Mouse (Mus musculus): Measurements from ENCODE around the gene Lyl1. TPM values are rescaled to one million over a fixed set of nuclear protein-coding genes. Genes with fewer than 3 reads are reported as not detected.

Gene Lyl1
- polyA plus RNA-seq (2012; fragmentation: generic; extraction: Trizol), result under 1 TPM; 0.04 to 0.48 TPM

GRCm38 (mm10) chr8:84700941-84701911, at the start of gene Lyl1:
Gene Lyl1 (plus strand): TSS chr8:84701457.

GRCm38 (mm10) chr8:84662581-84663065, 38.6 kb upstream of the Lyl1 start, which contains the start of gene Ier2:
Gene Ier2 (minus strand): TSS chr8:84662852.

GRCm38 (mm10) chr8:84686191-84687002, 14.9 kb upstream of the Lyl1 start, which contains the start of gene Trmt1:
Gene Trmt1 (plus strand): TSS chr8:84686307.

GRCm38 (mm10) chr8:84687705-84688100, 13.6 kb upstream of the Lyl1 start, which contains the start of gene Nacc1:
Gene Nacc1 (minus strand): TSS chr8:84687862.

GRCm38 (mm10) chr8:84722850-84723570, 21.8 kb downstream of the Lyl1 start, which contains the start of gene G430095P16Rik:
Gene G430095P16Rik (plus strand): TSS chr8:84723007.

Other genes starting within 250 kb of the Lyl1 start
- gene Ier2, start 38.6 kb upstream of the Lyl1 start, polyA plus RNA-seq (2012; fragmentation: generic; extraction: Trizol), result 10 to 100 TPM; 26.1 to 45.3 TPM
- gene Trmt1, start 15.2 kb upstream of the Lyl1 start, polyA plus RNA-seq (2012; fragmentation: generic; extraction: Trizol), result 100 to 1,000 TPM; 113 to 128 TPM
- gene Nacc1, start 13.6 kb upstream of the Lyl1 start, polyA plus RNA-seq (2012; fragmentation: generic; extraction: Trizol), result 10 to 100 TPM; 66.1 to 75.9 TPM
- gene G430095P16Rik, start 21.6 kb downstream of the Lyl1 start, polyA plus RNA-seq (2012; fragmentation: generic; extraction: Trizol), result 10 to 100 TPM in 1 of 2 experiments, 1 to 10 TPM in 1; 8.1 to 10.0 TPM
- gene Nfix, start 98.9 kb downstream of the Lyl1 start, polyA plus RNA-seq (2012; fragmentation: generic; extraction: Trizol), result 100 to 1,000 TPM in 1 of 2 experiments, 10 to 100 TPM in 1; 92.3 to 315 TPM
- gene Dand5, start 121.4 kb downstream of the Lyl1 start, polyA plus RNA-seq (2012; fragmentation: generic; extraction: Trizol), result 10 to 100 TPM in 1 of 2 experiments, 1 to 10 TPM in 1; 2.8 to 12.6 TPM
- 10 to 100 TPM; 31.0 to 75.6 TPM for gene Gadd45gip1, start 130.1 kb downstream of the Lyl1 start, polyA plus RNA-seq (2012; fragmentation: generic; extraction: Trizol)
- gene Rad23a, start 139.2 kb downstream of the Lyl1 start, polyA plus RNA-seq (2012; fragmentation: generic; extraction: Trizol), result 10 to 100 TPM; 61.5 to 69.9 TPM
- gene Calr, start 145.5 kb downstream of the Lyl1 start, polyA plus RNA-seq (2012; fragmentation: generic; extraction: Trizol), result 100 to 1,000 TPM; 585 to 801 TPM
- 100 to 1,000 TPM in 1 of 2 experiments, 10 to 100 TPM in 1; 76.6 to 106 TPM for gene Farsa, start 155.5 kb downstream of the Lyl1 start, polyA plus RNA-seq (2012; fragmentation: generic; extraction: Trizol)
- 1 to 10 TPM in 1 of 2 experiments, under 1 TPM in 1; 0.08 to 3.1 TPM for gene Syce2, start 170.7 kb downstream of the Lyl1 start, polyA plus RNA-seq (2012; fragmentation: generic; extraction: Trizol)
- gene Gcdh, start 192.5 kb downstream of the Lyl1 start, polyA plus RNA-seq (2012; fragmentation: generic; extraction: Trizol), result 10 to 100 TPM in 1 of 2 experiments, 1 to 10 TPM in 1; 4.6 to 16.7 TPM
- under 1 TPM; 0.08 to 0.27 TPM for gene Klf1, start 200.5 kb downstream of the Lyl1 start, polyA plus RNA-seq (2012; fragmentation: generic; extraction: Trizol)
- 10 to 100 TPM; 11.5 to 17.3 TPM for gene Dnase2a, start 207.1 kb downstream of the Lyl1 start, polyA plus RNA-seq (2012; fragmentation: generic; extraction: Trizol)
- gene Mast1, start 235.9 kb downstream of the Lyl1 start, polyA plus RNA-seq (2012; fragmentation: generic; extraction: Trizol), result under 1 TPM in 1 of 2 experiments, not detected in 1; 0.06 TPM
- gene Rtbdn, start 245.5 kb downstream of the Lyl1 start, polyA plus RNA-seq (2012; fragmentation: generic; extraction: Trizol), result under 1 TPM in 1 of 2 experiments, not detected in 1; 0.05 TPM